Mouse (Mus musculus) neural tube, embryonic 14.5 days (tissue): Measurements from ENCODE around the gene Zfp523. TPM values are rescaled to one million over a fixed set of nuclear protein-coding genes. Genes with fewer than 3 reads are reported as not detected.

Source experiments
- ATAC-seq: fragments of 200-750 bp; cut with Nextera tagmentation; 2 replicates; pipeline ENCODE4 v1.8.0; 2017; ENCODE audit warnings: low read depth, mild to moderate bottlenecking, moderate TSS enrichment, moderate library complexity
- H3K27ac ChIP-seq: fragments of 300-500 bp; sonication (generic); 2 replicates; pipeline ENCODE4 v1.5.1; 2014; ENCODE audit warnings: low read depth, mild to moderate bottlenecking, control low read depth, low read length, moderate library complexity, mixed read lengths
- H3K27me3 ChIP-seq: fragments of 300-500 bp; sonication (generic); 2 replicates; pipeline ENCODE4 v1.6.1; 2014; ENCODE audit warnings: low read length; ENCODE audit not compliant: control insufficient read depth, insufficient read depth
- H3K36me3 ChIP-seq: fragments of 300-500 bp; sonication (generic); 2 replicates; pipeline ENCODE4 v1.6.1; 2014; ENCODE audit warnings: low read length, mixed read lengths; ENCODE audit not compliant: control insufficient read depth, insufficient read depth
- H3K4me1 ChIP-seq: fragments of 300-500 bp; sonication (generic); 2 replicates; pipeline ENCODE4 v1.6.1; 2014; ENCODE audit warnings: low read length; ENCODE audit not compliant: control insufficient read depth, insufficient read depth
- H3K4me2 ChIP-seq: fragments of 300-500 bp; sonication (generic); 2 replicates; pipeline ENCODE4 v1.6.1; 2014; ENCODE audit warnings: mild to moderate bottlenecking, low read depth, low read length, control low read depth
- H3K4me3 ChIP-seq: fragments of 300-500 bp; sonication (generic); 2 replicates; pipeline ENCODE4 v1.5.1; 2014; ENCODE audit warnings: low read depth, low read length, control low read depth, mixed read lengths
- H3K9ac ChIP-seq: fragments of 300-500 bp; sonication (generic); replicated peaks from 2 replicates; pipeline ENCODE4 v1.6.1; 2014; ENCODE audit warnings: low read depth, mild to moderate bottlenecking, control low read depth, low read length, mixed read lengths
- H3K9me3 ChIP-seq: fragments of 300-500 bp; sonication (generic); 2 replicates; pipeline ENCODE4 v1.6.1; 2016; ENCODE audit warnings: low read length; ENCODE audit not compliant: control insufficient read depth
- WGBS: fragments of 180-500 bp; shearing (Covaris S2); extraction: QIAGEN DNeasy Blood & Tissue Kit; methylation state at CpG from one replicate; pipeline ENCODE4 v1.1.7; 2014; 5-methylcytosine and 5-hydroxymethylcytosine counted together
- polyA plus RNA-seq: library from polyadenylated mRNA; unstranded; fragments of >200 nt; fragmentation: Nextera tagmentation; extraction: Ambion mirVana; gene quantifications from 2 replicates; pipeline ENCODE4 v1.2.1, GENCODE M21; 2014

Zfp523 gene
- polyA plus RNA-seq, 1 experiment from 2014 or later = 46.1 TPM

DNA sequence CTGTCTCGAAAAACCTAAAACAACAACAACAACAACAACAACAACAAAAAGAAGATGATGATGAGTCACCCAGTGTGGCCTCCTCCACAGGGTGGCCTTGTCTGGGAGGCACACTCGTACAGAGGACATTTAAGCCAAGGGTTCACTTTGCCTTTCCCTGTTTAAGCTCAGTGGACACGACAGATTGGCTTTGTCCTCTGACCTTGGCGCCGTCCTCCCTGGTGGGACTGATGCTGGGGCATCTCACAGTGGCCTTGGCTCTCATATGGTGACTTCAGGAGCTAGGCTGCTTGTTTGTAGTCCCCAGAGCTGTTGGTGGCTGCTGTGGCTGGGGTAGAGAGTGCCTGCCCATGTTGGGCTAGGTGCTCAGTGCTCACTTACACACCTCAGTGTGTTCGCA, 67.3 kb downstream of the Zfp523 start:
- H3K9ac ChIP-seq = no peak overlapping the region
- no peak overlapping the region for H3K4me2 ChIP-seq
- H3K27ac ChIP-seq = peak overlapping the region; percentile 57; the same call in 1 of the 2 replicates
- no peak for ATAC-seq
- no peaks in the 10 kb centered on the region for H3K36me3 ChIP-seq
- no peaks in the 10 kb centered on the region for H3K27me3 ChIP-seq
- H3K4me3 ChIP-seq = no peak overlapping the region
- whole genome bisulfite sequencing = 88% methylated on average over 6 of the region's 6 CpGs
- no peaks in the 10 kb centered on the region for H3K9me3 ChIP-seq
- peaks cover 12% of the 10 kb centered on the region; the same call in 1 of the 2 replicates for H3K4me1 ChIP-seq

DNA sequence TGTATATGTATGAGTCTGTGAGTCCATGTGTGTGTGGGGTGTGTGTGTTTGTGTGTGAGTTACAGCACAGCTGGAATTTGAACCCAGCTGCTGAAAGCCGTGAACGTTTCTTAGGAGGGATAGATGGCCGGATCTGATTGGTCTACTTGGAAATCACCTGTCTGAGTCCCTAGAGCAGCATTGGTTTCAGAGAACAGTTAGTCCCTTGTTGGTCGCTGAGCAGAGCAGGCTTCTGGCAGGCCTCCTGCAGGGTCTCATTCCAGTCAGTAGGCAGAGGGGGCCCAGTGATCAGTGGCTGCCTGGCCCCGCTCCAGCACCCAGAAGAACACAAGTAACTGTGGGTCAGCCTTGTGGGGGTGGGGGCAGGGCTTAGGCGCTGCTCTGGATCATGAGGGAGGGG, 67.8 kb downstream of the Zfp523 start:
- 36% methylated on average over 6 of the region's 6 CpGs for WGBS
- Histone ChIP-seq H3K9ac (0 out of 2 replicates have a peak overlapping the region, but pooled peaks have one; percentile 12), H3K27me3 (no peaks in the 10 kb centered on the region), H3K4me3 (no peak overlapping the region), H3K36me3 (no peaks in the 10 kb centered on the region), H3K9me3 (no peaks in the 10 kb centered on the region), H3K27ac (peak overlapping the region; percentile 57; the same call in 1 of the 2 replicates), H3K4me2 (no peak overlapping the region), H3K4me1 (peaks cover 12% of the 10 kb centered on the region; the same call in 1 of the 2 replicates)
- ATAC-seq = peak; percentile 84; the same call in 1 of the 2 replicates

DNA sequence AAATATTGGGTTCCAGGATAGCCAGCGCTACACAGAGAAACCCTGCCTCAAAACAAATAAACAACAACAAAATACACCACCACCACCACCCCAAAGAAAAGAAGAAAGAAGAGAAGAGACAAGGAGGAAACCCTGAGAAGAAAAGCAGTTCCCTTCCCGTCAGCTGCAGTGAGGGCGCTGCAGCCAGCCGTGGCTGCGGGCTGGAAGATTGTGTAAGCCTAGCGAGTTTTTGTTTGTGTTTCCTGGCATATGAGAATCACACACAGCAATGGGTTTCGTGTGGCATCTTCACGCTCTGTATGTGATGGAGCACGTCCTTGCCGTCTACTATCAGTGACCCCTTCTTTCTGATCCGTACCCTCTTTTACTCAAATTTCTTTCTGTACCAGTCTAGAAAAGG, 69.7 kb downstream of the Zfp523 start:
- peaks cover 12% of the 10 kb centered on the region; the same call in 1 of the 2 replicates for H3K4me1 ChIP-seq
- no peaks in the 10 kb centered on the region for H3K36me3 ChIP-seq
- no peak overlapping the region for H3K4me3 ChIP-seq
- H3K27me3 ChIP-seq = no peaks in the 10 kb centered on the region
- H3K27ac ChIP-seq = no peak overlapping the region
- no peak overlapping the region for H3K4me2 ChIP-seq
- WGBS = 74% methylated on average over 11 of the region's 11 CpGs
- H3K9me3 ChIP-seq = no peaks in the 10 kb centered on the region
- no peak for ATAC-seq
- H3K9ac ChIP-seq = no peak overlapping the region

DNA sequence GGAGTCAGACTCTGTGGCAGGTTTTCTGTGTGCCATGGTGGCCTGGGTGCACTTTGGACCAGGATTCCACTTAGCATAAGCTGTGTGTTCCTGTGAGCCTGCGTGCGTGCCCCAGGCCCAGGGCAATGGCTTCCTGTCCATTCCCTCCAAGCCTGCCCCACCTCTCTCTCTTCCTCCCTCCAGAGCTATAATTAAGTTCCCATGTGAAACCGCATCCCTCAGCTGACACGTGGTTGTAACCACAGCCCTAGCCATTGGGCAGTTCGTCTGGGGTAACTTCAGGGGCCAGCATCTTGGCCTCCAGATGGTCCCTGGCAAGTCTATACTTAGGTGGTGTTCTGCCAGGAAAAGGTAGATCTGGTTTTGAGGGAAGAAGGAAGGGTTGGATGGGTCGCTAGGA, 70.7 kb downstream of the Zfp523 start:
- no peak overlapping the region for H3K27ac ChIP-seq
- WGBS = 59% methylated on average over 6 of the region's 6 CpGs
- no peak overlapping the region for H3K9ac ChIP-seq
- no peak for ATAC-seq
- no peaks in the 10 kb centered on the region for H3K9me3 ChIP-seq
- H3K4me1 ChIP-seq = peaks cover 12% of the 10 kb centered on the region; the same call in 1 of the 2 replicates
- H3K4me3 ChIP-seq = no peak overlapping the region
- H3K27me3 ChIP-seq = no peaks in the 10 kb centered on the region
- H3K4me2 ChIP-seq = no peak overlapping the region
- H3K36me3 ChIP-seq = no peaks in the 10 kb centered on the region

DNA sequence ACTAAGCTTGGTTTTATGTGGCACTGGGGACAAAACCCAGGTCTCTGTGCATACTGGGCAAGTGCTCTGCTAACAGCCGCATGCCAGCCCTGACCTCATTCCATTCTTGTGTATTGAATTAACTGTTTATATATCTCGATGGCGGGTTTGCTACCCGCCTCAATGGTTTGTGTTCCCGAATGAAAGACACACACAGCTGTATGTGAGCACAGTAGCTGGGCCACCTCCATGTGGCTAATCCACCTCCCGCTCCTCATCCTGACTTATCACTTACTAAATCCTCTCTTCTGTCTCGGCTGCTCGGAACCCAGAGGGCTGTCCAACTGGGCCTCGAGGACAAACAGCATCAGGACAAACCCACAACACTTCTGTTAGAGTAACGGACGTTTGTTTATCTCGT, 72.1 kb downstream of the Zfp523 start:
- no peak overlapping the region for H3K27ac ChIP-seq
- no peaks in the 10 kb centered on the region for H3K27me3 ChIP-seq
- no peak overlapping the region for H3K4me3 ChIP-seq
- 76% methylated on average over 12 of the region's 12 CpGs for WGBS
- no peaks in the 10 kb centered on the region for H3K36me3 ChIP-seq
- peaks cover 12% of the 10 kb centered on the region; the same call in 1 of the 2 replicates for H3K4me1 ChIP-seq
- no peak overlapping the region for H3K9ac ChIP-seq
- H3K4me2 ChIP-seq = no peak overlapping the region
- no peak for ATAC-seq
- no peaks in the 10 kb centered on the region for H3K9me3 ChIP-seq

DNA sequence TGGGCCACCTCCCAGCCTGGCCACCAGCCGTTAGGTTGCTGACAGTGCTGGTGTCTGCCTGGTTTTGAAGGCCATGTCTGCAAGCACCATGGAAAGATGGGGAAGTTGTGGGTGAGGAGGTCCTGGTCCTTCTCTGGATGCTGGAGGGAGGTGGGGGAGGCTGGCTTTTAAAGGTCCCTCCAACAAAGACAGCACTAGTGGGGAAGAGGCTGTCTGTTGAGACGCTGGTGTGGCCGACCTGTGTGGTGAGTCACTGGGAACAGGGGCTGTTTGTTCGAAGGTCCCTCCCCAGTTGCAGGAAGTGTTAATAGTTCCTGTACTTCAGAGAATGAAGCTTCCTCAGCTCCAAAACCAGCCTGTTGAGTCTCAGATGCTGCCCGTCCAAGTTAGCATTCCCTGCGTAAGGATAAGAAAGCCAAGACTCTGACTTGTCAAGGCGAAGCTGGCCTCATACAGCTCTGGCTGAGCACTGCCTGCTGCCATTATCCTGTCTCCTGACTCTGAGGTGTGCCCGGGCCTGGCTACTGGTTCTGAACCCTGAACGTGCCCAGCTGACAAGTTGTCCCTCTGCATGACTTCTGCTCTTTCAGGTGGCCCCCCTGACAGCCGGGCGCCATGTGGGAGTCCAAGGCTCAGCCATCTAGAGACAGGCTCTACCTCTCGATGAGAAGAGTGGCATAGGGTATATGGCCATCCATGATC, 74.8 kb downstream of the Zfp523 start:
- WGBS = 87% methylated on average over 12 of the region's 12 CpGs
- no peaks in the 10 kb centered on the region for H3K36me3 ChIP-seq
- H3K9ac ChIP-seq = no peak overlapping the region
- H3K4me1 ChIP-seq = peaks cover 14% of the 10 kb centered on the region
- no peaks in the 10 kb centered on the region for H3K9me3 ChIP-seq
- H3K27ac ChIP-seq = no peak overlapping the region
- H3K4me3 ChIP-seq = no peak overlapping the region
- ATAC-seq = no peak
- H3K4me2 ChIP-seq = no peak overlapping the region
- no peaks in the 10 kb centered on the region for H3K27me3 ChIP-seq

DNA sequence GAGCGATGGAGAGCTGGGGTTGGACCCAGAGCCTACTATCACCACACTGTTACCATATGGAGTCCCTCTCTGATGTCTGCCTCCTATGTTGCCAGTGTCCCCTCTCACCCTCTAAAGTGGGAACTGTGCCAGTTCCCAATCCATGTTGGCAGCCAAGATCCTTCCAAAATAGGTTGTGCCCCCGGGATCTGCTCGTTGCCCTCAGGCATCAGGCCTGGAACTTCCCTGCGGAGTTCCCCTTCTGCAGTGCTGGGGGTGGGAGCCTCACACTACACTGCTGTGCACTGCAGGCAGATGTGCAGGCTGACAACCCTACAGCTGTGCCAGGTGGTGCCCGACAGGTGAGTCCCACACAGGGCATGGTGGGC, 75.3 kb downstream of the Zfp523 start:
- Histone ChIP-seq H3K4me3 (no peak overlapping the region), H3K9me3 (no peaks in the 10 kb centered on the region), H3K36me3 (no peaks in the 10 kb centered on the region), H3K9ac (no peak overlapping the region), H3K4me1 (peaks cover 14% of the 10 kb centered on the region), H3K27ac (no peak overlapping the region), H3K4me2 (no peak overlapping the region), H3K27me3 (no peaks in the 10 kb centered on the region)
- WGBS = 75% methylated on average over 5 of the region's 5 CpGs
- no peak for ATAC-seq

DNA sequence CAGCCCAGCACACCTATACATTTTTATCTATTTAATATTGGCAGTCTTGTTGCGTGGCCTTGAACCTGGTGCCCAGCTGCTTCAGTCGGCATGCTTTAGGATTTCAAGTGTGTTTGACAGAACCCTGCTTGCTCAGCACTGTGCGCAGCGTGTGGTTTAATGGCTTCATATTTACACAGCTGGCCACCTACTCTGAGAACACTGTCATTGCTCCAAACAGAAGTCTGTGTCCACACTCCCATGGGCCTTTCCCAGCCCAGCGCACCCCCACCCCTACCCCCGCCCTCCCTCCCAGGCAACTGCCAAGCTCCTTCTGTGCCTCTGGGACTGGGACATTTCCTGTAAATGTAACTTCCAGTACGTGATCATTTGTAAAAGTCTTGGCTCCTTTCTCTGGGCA, 76.3 kb downstream of the Zfp523 start:
- no peak overlapping the region for H3K4me2 ChIP-seq
- H3K4me1 ChIP-seq = peaks cover 16% of the 10 kb centered on the region
- no peak overlapping the region for H3K27ac ChIP-seq
- WGBS = 65% methylated on average over 7 of the region's 7 CpGs
- no peaks in the 10 kb centered on the region for H3K27me3 ChIP-seq
- no peak overlapping the region for H3K4me3 ChIP-seq
- H3K9ac ChIP-seq = no peak overlapping the region
- ATAC-seq = no peak
- H3K36me3 ChIP-seq = no peaks in the 10 kb centered on the region
- H3K9me3 ChIP-seq = no peaks in the 10 kb centered on the region

DNA sequence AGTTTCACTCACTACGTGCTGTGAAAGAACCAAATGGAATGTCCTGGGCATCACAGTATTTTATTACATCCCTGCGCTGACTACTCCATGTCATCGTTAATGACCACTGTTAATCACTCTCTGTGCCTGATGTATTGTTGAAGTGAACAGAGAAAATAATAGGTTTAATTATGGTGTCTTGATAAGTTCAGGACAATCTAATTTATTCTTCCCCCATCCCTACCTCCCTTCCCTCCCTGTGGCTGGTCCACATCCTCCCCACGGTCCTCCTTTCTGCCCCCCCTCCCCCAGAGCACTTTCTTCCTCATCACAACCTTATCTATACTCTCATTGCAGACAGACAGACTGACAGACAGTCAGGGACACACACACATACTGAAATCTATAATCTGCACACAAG, 77.9 kb downstream of the Zfp523 start:
- H3K36me3 ChIP-seq = no peaks in the 10 kb centered on the region
- H3K27ac ChIP-seq = peak overlapping the region; percentile 70; the same call in 1 of the 2 replicates
- H3K27me3 ChIP-seq = no peaks in the 10 kb centered on the region
- no peak overlapping the region for H3K4me2 ChIP-seq
- no peak overlapping the region for H3K4me3 ChIP-seq
- H3K4me1 ChIP-seq = peaks cover 14% of the 10 kb centered on the region
- H3K9me3 ChIP-seq = no peaks in the 10 kb centered on the region
- H3K9ac ChIP-seq = no peak overlapping the region
- 26% methylated on average over 4 of the region's 4 CpGs for WGBS
- peak; percentile 52; the same call in 1 of the 2 replicates for ATAC-seq
